Comparison of ENCODE assay signal across 15 mouse cellular contexts in the genomic region with DNA sequence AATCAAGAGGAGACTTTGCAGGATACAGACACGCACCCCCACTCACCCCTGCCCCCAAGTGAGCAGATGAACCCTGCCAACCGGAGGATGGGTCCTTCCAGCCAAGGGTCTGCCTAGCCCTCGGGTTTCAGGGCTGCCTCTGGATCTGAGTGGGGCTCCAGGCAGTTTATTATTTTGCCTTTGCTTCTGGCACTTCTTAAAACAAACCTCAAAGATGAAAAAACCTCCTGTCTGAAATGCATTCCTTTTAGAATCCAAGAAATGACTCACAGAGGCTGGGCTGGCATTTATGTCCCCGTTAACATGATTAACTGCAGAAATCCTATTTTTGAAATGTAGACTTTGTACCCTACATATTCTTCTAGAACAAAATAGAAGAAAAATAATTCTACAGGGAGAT.
DNase-seq lines count a peak whose midpoint lies in the region; ATAC-seq and TF ChIP-seq lines count a peak whose summit lies in the region.
"Had no signal": no experiment of that assay in that cellular context is flagged by ENCODE, and none has a peak within 500 bp of the region (broad histone marks: within the 10 kb centered on the region; RNA-seq: fewer than 3 reads in every experiment).

No protein-coding gene starts in this region.

- H3K4me3 ChIP-seq in layer of hippocampus, adult 2 months, result no peak overlapping the region
- H3K4me3 ChIP-seq in cortical plate, adult 2 months (ENCODE audit: insufficient read depth, low read length), result no peak overlapping the region
- H3K4me3 ChIP-seq in limb, embryonic 15.5 days, result no peak overlapping the region
- no peak overlapping the region for H3K4me3 ChIP-seq in forebrain, embryonic 16.5 days (replicated peaks; ENCODE audit: low read length)
- H3K4me3 ChIP-seq in liver, embryonic 11.5 days (ENCODE audit: low read depth, low read length), result no peak overlapping the region
- H3K4me3 ChIP-seq: forebrain, embryonic 12.5 days; heart, adult 2 months; hindbrain, embryonic 15.5 days; kidney, embryonic 15.5 days had no signal

- no peaks in the 10 kb centered on the region for H3K27me3 ChIP-seq in limb, embryonic 15.5 days
- no peaks in the 10 kb centered on the region for H3K27me3 ChIP-seq in forebrain, embryonic 16.5 days (replicated peaks; ENCODE audit: control insufficient read depth, insufficient read depth, low read length)
- H3K27me3 ChIP-seq in liver, embryonic 11.5 days (replicated peaks; ENCODE audit: control insufficient read depth, insufficient read depth, low read length), result no peaks in the 10 kb centered on the region
- H3K27me3 ChIP-seq: forebrain, embryonic 12.5 days; hindbrain, embryonic 15.5 days; kidney, embryonic 15.5 days had no signal

- ATAC-seq in limb, embryonic 15.5 days (ENCODE audit: insufficient number of reproducible peaks, low FRiP score, low TSS enrichment, low read depth), result no peak
- ATAC-seq in forebrain, embryonic 16.5 days, result no peak
- ATAC-seq in liver, embryonic 11.5 days (replicated peaks; ENCODE audit: low FRiP score), result no peak

- no peak for DNase-seq in layer of hippocampus, adult 2 months (ENCODE audit: low spot score in 2 of 2)
- no peak for DNase-seq in layer of hippocampus, adult 9-10 months (ENCODE audit: low spot score)
- peak; percentile 57 for DNase-seq in Muller cell, postnatal 12 days (ENCODE audit: inconsistent ontology term)
- DNase-seq in cerebellum, postnatal 14 days, result no peak
- DNase-seq in liver, embryonic 11.5 days (ENCODE audit: low spot score), result no peak
- DNase-seq: cerebellum, adult 2 months; heart, adult 2 months; liver; lung, embryonic 14.5 days had no signal

- H3K27ac ChIP-seq in layer of hippocampus, adult 2 months, result peak overlapping the region; percentile 80
- H3K27ac ChIP-seq in cortical plate, adult 2 months (ENCODE audit: insufficient read depth, low read length), result peak overlapping the region; percentile 47
- H3K27ac ChIP-seq in limb, embryonic 15.5 days, result peak overlapping the region; percentile 80
- no peak overlapping the region for H3K27ac ChIP-seq in forebrain, embryonic 16.5 days (ENCODE audit: low read length)
- H3K27ac ChIP-seq in liver, embryonic 11.5 days (ENCODE audit: low read depth, low read length), result no peak overlapping the region
- H3K27ac ChIP-seq: forebrain, embryonic 12.5 days; heart, adult 2 months; hindbrain, embryonic 15.5 days; kidney, embryonic 15.5 days had no signal

- no peaks in the 10 kb centered on the region for H3K9me3 ChIP-seq in limb, embryonic 15.5 days
- no peaks in the 10 kb centered on the region for H3K9me3 ChIP-seq in forebrain, embryonic 16.5 days (ENCODE audit: control insufficient read depth, low read length)
- H3K9me3 ChIP-seq in liver, embryonic 11.5 days (ENCODE audit: control insufficient read depth, low read length), result no peaks in the 10 kb centered on the region
- H3K9me3 ChIP-seq: forebrain, embryonic 12.5 days; hindbrain, embryonic 15.5 days; kidney, embryonic 15.5 days had no signal

- H3K4me1 ChIP-seq in cortical plate, adult 2 months (ENCODE audit: control insufficient read depth, insufficient read depth, low read length), result peaks cover 1% of the 10 kb centered on the region; the same call in 1 of the 2 replicates
- H3K4me1 ChIP-seq in limb, embryonic 15.5 days, result peaks cover 11% of the 10 kb centered on the region
- no peaks in the 10 kb centered on the region for H3K4me1 ChIP-seq in forebrain, embryonic 16.5 days (replicated peaks; ENCODE audit: control insufficient read depth, insufficient read depth, low read length)
- peaks cover 16% of the 10 kb centered on the region for H3K4me1 ChIP-seq in liver, embryonic 11.5 days (replicated peaks; ENCODE audit: control insufficient read depth, insufficient read depth, low read length)
- H3K4me1 ChIP-seq: forebrain, embryonic 12.5 days; hindbrain, embryonic 15.5 days; kidney, embryonic 15.5 days had no signal

- WGBS in limb, embryonic 15.5 days, result 34% methylated on average over 4 of the region's 4 CpGs
- WGBS in forebrain, embryonic 16.5 days, result 74% methylated on average over 4 of the region's 4 CpGs
- 76% methylated on average over 4 of the region's 4 CpGs for WGBS in liver, embryonic 11.5 days

- H3K9ac ChIP-seq in limb, embryonic 15.5 days, result no peak overlapping the region
- H3K9ac ChIP-seq in forebrain, embryonic 16.5 days (replicated peaks; ENCODE audit: low read depth, low read length), result no peak overlapping the region
- H3K9ac ChIP-seq in liver, embryonic 11.5 days (ENCODE audit: low read depth, low read length), result no peak overlapping the region
- H3K9ac ChIP-seq: forebrain, embryonic 12.5 days; hindbrain, embryonic 15.5 days; kidney, embryonic 15.5 days; lung, embryonic 14.5 days had no signal

- H3K4me2 ChIP-seq in limb, embryonic 15.5 days, result no peak overlapping the region
- no peak overlapping the region for H3K4me2 ChIP-seq in forebrain, embryonic 16.5 days (ENCODE audit: low read length)
- H3K4me2 ChIP-seq in liver, embryonic 11.5 days, result no peak overlapping the region
- H3K4me2 ChIP-seq: forebrain, embryonic 12.5 days; hindbrain, embryonic 15.5 days; kidney, embryonic 15.5 days; lung, embryonic 14.5 days had no signal

- TF ChIP-seq POLR2A in cortical plate, adult 2 months (IDR thresholded peaks at IDR 0.05; ENCODE audit: extremely low read depth, insufficient read depth, low read length), result no peak

- no peak for TF ChIP-seq CTCF in layer of hippocampus, adult 2 months (conservative IDR thresholded peaks at IDR 0.05)
- TF ChIP-seq CTCF in cortical plate, adult 2 months (IDR thresholded peaks at IDR 0.05; ENCODE audit: extremely low read depth, insufficient read depth, low read length), result no peak

- H3K36me3 ChIP-seq in limb, embryonic 15.5 days, result no peaks in the 10 kb centered on the region
- no peaks in the 10 kb centered on the region for H3K36me3 ChIP-seq in forebrain, embryonic 16.5 days (ENCODE audit: control insufficient read depth, insufficient read depth)
- no peaks in the 10 kb centered on the region for H3K36me3 ChIP-seq in liver, embryonic 11.5 days (ENCODE audit: control insufficient read depth, insufficient read depth, low read length)
- H3K36me3 ChIP-seq: forebrain, embryonic 12.5 days; hindbrain, embryonic 15.5 days; kidney, embryonic 15.5 days had no signal

Comparison
In these comparisons a context has a peak if more than half of its experiments do, and no peak if none do; other contexts are left out.
1. H3K27ac ChIP-seq: peak in layer of hippocampus, adult 2 months (single experiment), cortical plate, adult 2 months (single experiment) and limb, embryonic 15.5 days (single experiment); none in forebrain, embryonic 16.5 days (single experiment) and liver, embryonic 11.5 days (single experiment).